7 mouse cellular contexts compared by ENCODE assay signal in genomic region chr3:149052295-149052902, GRCm38 (mm10).
DNase-seq lines count a peak whose midpoint lies in the region; ATAC-seq and TF ChIP-seq lines count a peak whose summit lies in the region.
"Not testable (repeated sequence)": the region's sequence is repeated elsewhere in the genome, so short reads cannot be mapped to it uniquely, and the experiment has no call there.

No protein-coding gene starts in this region.

- H3K9ac ChIP-seq in forebrain, embryonic 13.5 days; intestine, postnatal 0 days (ENCODE audit: low read depth, low read length); liver, embryonic 15.5 days; midbrain, embryonic 11.5 days (ENCODE audit: low read length): not testable (repeated sequence)

- TF ChIP-seq CTCF in intestine, postnatal 0 days (IDR thresholded peaks at IDR 0.05; ENCODE audit: low read depth) = not testable (repeated sequence)

- H3K27me3 ChIP-seq in forebrain, embryonic 13.5 days; intestine, postnatal 0 days (replicated peaks; ENCODE audit: control insufficient read depth, insufficient read depth, low read length); liver, embryonic 15.5 days; midbrain, embryonic 11.5 days (ENCODE audit: control insufficient read depth, insufficient read depth, low read length): not testable (repeated sequence)

- H3K9me3 ChIP-seq in forebrain, embryonic 13.5 days (replicated peaks); intestine, postnatal 0 days (ENCODE audit: control insufficient read depth); liver, embryonic 15.5 days (replicated peaks); midbrain, embryonic 11.5 days (ENCODE audit: control insufficient read depth, low read length): not testable (repeated sequence)

- H3K4me1 ChIP-seq in forebrain, embryonic 13.5 days; intestine, postnatal 0 days (replicated peaks; ENCODE audit: control insufficient read depth, insufficient read depth, low read length); liver, embryonic 15.5 days (replicated peaks); midbrain, embryonic 11.5 days (ENCODE audit: control insufficient read depth, insufficient read depth, low read length): not testable (repeated sequence)

- not testable (repeated sequence) for H3K4me2 ChIP-seq in forebrain, embryonic 13.5 days; intestine, postnatal 0 days (replicated peaks; ENCODE audit: low read depth); liver, embryonic 15.5 days; midbrain, embryonic 11.5 days

- H3K4me3 ChIP-seq in forebrain, embryonic 13.5 days; intestine, postnatal 0 days (ENCODE audit: low read depth, low read length); liver, embryonic 15.5 days (replicated peaks); midbrain, embryonic 11.5 days (ENCODE audit: low read depth, low read length): not testable (repeated sequence)

- WGBS in forebrain, embryonic 13.5 days = 96% methylated on average over 1 of the region's 1 CpGs
- WGBS in intestine, postnatal 0 days = 98% methylated on average over 1 of the region's 1 CpGs
- WGBS in liver, embryonic 15.5 days (ENCODE audit: insufficient replicate concordance) = 78% methylated on average over 1 of the region's 1 CpGs
- 97% methylated on average over 1 of the region's 1 CpGs for WGBS in midbrain, embryonic 11.5 days

- peak; percentile 27; the same call in 1 of the 2 replicates for ATAC-seq in forebrain, embryonic 13.5 days
- peak; percentile 22; the same call in 1 of the 2 replicates for ATAC-seq in intestine, postnatal 0 days
- ATAC-seq in liver, embryonic 15.5 days (ENCODE audit: insufficient read depth) = 0 out of 2 replicates have a peak, but pooled peaks have one; percentile 15
- not testable (repeated sequence) for ATAC-seq in midbrain, embryonic 11.5 days (ENCODE audit: low FRiP score)
- peak; percentile 51 for ATAC-seq in neutrophil, adult 5-6 weeks (ENCODE audit: extremely low read depth, insufficient number of reproducible peaks, low FRiP score, poor library complexity, severe bottlenecking)

- not testable (repeated sequence) for H3K36me3 ChIP-seq in forebrain, embryonic 13.5 days (ENCODE audit: poor library complexity, severe bottlenecking); intestine, postnatal 0 days (ENCODE audit: control insufficient read depth, insufficient read depth); liver, embryonic 15.5 days (replicated peaks); midbrain, embryonic 11.5 days (ENCODE audit: control insufficient read depth, insufficient read depth, low read length)

- DNase-seq in NIH3T3 (ENCODE audit: low read depth) = peak; percentile 37
- DNase-seq in c-Kit-positive CD71-positive TER-119-negative erythroid progenitor cells, embryonic 14.5 days (ENCODE audit: low read depth) = peak; percentile 32
- peak; percentile 79 for DNase-seq in midbrain, embryonic 11.5 days (ENCODE audit: low spot score, missing footprints)

- H3K27ac ChIP-seq in forebrain, embryonic 13.5 days; intestine, postnatal 0 days (ENCODE audit: low read depth, low read length); liver, embryonic 15.5 days (replicated peaks); midbrain, embryonic 11.5 days (ENCODE audit: low read depth, low read length): not testable (repeated sequence)
